Mouse (Mus musculus) forebrain, embryonic 16.5 days (tissue): ENCODE results near the gene Mgat5. TPM values are rescaled to one million over a fixed set of nuclear protein-coding genes. Genes with fewer than 3 reads are reported as not detected.

Experiments
- ATAC-seq: fragments of 200-750 bp; cut with Nextera tagmentation; 2 replicates; pipeline ENCODE4 v1.8.0; 2017; ENCODE audit warnings: mild to moderate bottlenecking, moderate library complexity
- H3K27ac ChIP-seq: fragments of 300-500 bp; sonication (generic); 2 replicates; pipeline ENCODE4 v1.5.1; 2014; ENCODE audit warnings: low read length, control low read depth
- H3K27me3 ChIP-seq: fragments of 300-500 bp; sonication (generic); replicated peaks from 2 replicates; pipeline ENCODE4 v1.6.1; 2014; ENCODE audit warnings: low read length; ENCODE audit not compliant: control insufficient read depth, insufficient read depth
- H3K36me3 ChIP-seq: fragments of 300-500 bp; sonication (generic); 2 replicates; pipeline ENCODE4 v1.6.1; 2014; ENCODE audit not compliant: control insufficient read depth, insufficient read depth
- H3K4me1 ChIP-seq: fragments of 300-500 bp; sonication (generic); replicated peaks from 2 replicates; pipeline ENCODE4 v1.6.1; 2014; ENCODE audit warnings: low read length; ENCODE audit not compliant: control insufficient read depth, insufficient read depth
- H3K4me2 ChIP-seq: fragments of 300-500 bp; sonication (generic); 2 replicates; pipeline ENCODE4 v1.6.1; 2014; ENCODE audit warnings: mild to moderate bottlenecking, low read length, control low read depth
- H3K4me3 ChIP-seq: fragments of 300-500 bp; sonication (generic); replicated peaks from 2 replicates; pipeline ENCODE4 v1.5.1; 2014; ENCODE audit warnings: mild to moderate bottlenecking, low read length, control low read depth
- H3K9ac ChIP-seq: fragments of 300-500 bp; sonication (generic); replicated peaks from 2 replicates; pipeline ENCODE4 v1.6.1; 2014; ENCODE audit warnings: low read depth, low read length, control low read depth
- H3K9me3 ChIP-seq: fragments of 300-500 bp; sonication (generic); 2 replicates; pipeline ENCODE4 v1.6.1; 2016; ENCODE audit warnings: low read length; ENCODE audit not compliant: control insufficient read depth
- WGBS: fragments of 180-500 bp; shearing (Covaris S2); extraction: QIAGEN DNeasy Blood & Tissue Kit; methylation state at CpG from one replicate; pipeline ENCODE4 v1.1.7; 2014; 5-methylcytosine and 5-hydroxymethylcytosine counted together
- polyA plus RNA-seq: library from polyadenylated mRNA; unstranded; fragments of >200 nt; fragmentation: Nextera tagmentation; extraction: Ambion mirVana; gene quantifications from 2 replicates; pipeline ENCODE4 v1.2.1, GENCODE M21; 2015

Mgat5 gene
- polyA plus RNA-seq, 1 experiment from 2014 or later = 14.8 TPM

GRCm38 (mm10) chr1:127408957-127409423 is 204.2 kb downstream of the Mgat5 start:
- peak overlapping the region; percentile 24 for H3K27ac ChIP-seq
- H3K4me3 ChIP-seq = no peak overlapping the region
- H3K9ac ChIP-seq = no peak overlapping the region
- ATAC-seq = peak; percentile 89
- H3K4me2 ChIP-seq = no peak overlapping the region
- no peaks in the 10 kb centered on the region for H3K9me3 ChIP-seq
- H3K27me3 ChIP-seq = no peaks in the 10 kb centered on the region
- H3K36me3 ChIP-seq = no peaks in the 10 kb centered on the region; the same call in 1 of the 2 replicates
- WGBS = 7% methylated on average over 2 of the region's 2 CpGs
- peaks cover 10% of the 10 kb centered on the region; the same call in 1 of the 2 replicates for H3K4me1 ChIP-seq

GRCm38 (mm10) chr1:127409512-127409911 is 204.7 kb downstream of the Mgat5 start:
- H3K36me3 ChIP-seq = no peaks in the 10 kb centered on the region; the same call in 1 of the 2 replicates
- WGBS = 31% methylated on average over 5 of the region's 5 CpGs
- H3K9ac ChIP-seq = no peak overlapping the region
- peak; percentile 26 for ATAC-seq
- H3K9me3 ChIP-seq = no peaks in the 10 kb centered on the region
- H3K4me2 ChIP-seq = no peak overlapping the region
- H3K27ac ChIP-seq = peak overlapping the region; percentile 24
- no peak overlapping the region for H3K4me3 ChIP-seq
- H3K4me1 ChIP-seq = peaks cover 14% of the 10 kb centered on the region
- H3K27me3 ChIP-seq = no peaks in the 10 kb centered on the region

- 17% methylated on average over 7 of the region's 7 CpGs for WGBS
- peaks cover 8% of the 10 kb centered on the region for H3K4me1 ChIP-seq
- no peaks in the 10 kb centered on the region for H3K9me3 ChIP-seq
- H3K4me2 ChIP-seq = no peak overlapping the region
- H3K27ac ChIP-seq = peak overlapping the region; percentile 34; the same call in 1 of the 2 replicates
- H3K4me3 ChIP-seq = no peak overlapping the region
- no peaks in the 10 kb centered on the region; the same call in 1 of the 2 replicates for H3K36me3 ChIP-seq
- H3K27me3 ChIP-seq = no peaks in the 10 kb centered on the region
- peak; percentile 80 for ATAC-seq
- H3K9ac ChIP-seq = no peak overlapping the region
These were observed 209.7 kb downstream of the Mgat5 start for GRCm38 (mm10) chr1:127414500-127414899.

GRCm38 (mm10) chr1:127415896-127416295 is 211.1 kb downstream of the Mgat5 start:
- H3K36me3 ChIP-seq = no peaks in the 10 kb centered on the region; the same call in 1 of the 2 replicates
- no peaks in the 10 kb centered on the region for H3K9me3 ChIP-seq
- H3K9ac ChIP-seq = no peak overlapping the region
- WGBS = 88% methylated on average over 1 of the region's 1 CpGs
- H3K4me3 ChIP-seq = no peak overlapping the region
- no peak overlapping the region for H3K4me2 ChIP-seq
- no peaks in the 10 kb centered on the region for H3K27me3 ChIP-seq
- peaks cover 15% of the 10 kb centered on the region for H3K4me1 ChIP-seq
- H3K27ac ChIP-seq = no peak overlapping the region
- no peak for ATAC-seq

- Histone ChIP-seq H3K9ac (no peak overlapping the region), H3K27me3 (no peaks in the 10 kb centered on the region), H3K9me3 (no peaks in the 10 kb centered on the region), H3K4me1 (peaks cover 19% of the 10 kb centered on the region), H3K36me3 (no peaks in the 10 kb centered on the region; the same call in 1 of the 2 replicates), H3K4me2 (no peak overlapping the region), H3K4me3 (no peak overlapping the region), H3K27ac (no peak overlapping the region)
- 22% methylated on average over 1 of the region's 1 CpGs for WGBS
- no peak for ATAC-seq
These were observed 212.2 kb downstream of the Mgat5 start for GRCm38 (mm10) chr1:127416971-127417370.

- Histone ChIP-seq H3K4me2 (no peak overlapping the region), H3K4me3 (no peak overlapping the region), H3K27ac (no peak overlapping the region), H3K4me1 (peaks cover 28% of the 10 kb centered on the region), H3K27me3 (no peaks in the 10 kb centered on the region), H3K9ac (no peak overlapping the region), H3K9me3 (no peaks in the 10 kb centered on the region), H3K36me3 (no peaks in the 10 kb centered on the region)
- ATAC-seq = no peak
- 71% methylated on average over 4 of the region's 4 CpGs for WGBS
These were observed 214.2 kb downstream of the Mgat5 start for GRCm38 (mm10) chr1:127418916-127419575.

GRCm38 (mm10) chr1:127419581-127419980 is 214.8 kb downstream of the Mgat5 start:
- H3K4me2 ChIP-seq = no peak overlapping the region
- ATAC-seq = no peak
- no peak overlapping the region for H3K4me3 ChIP-seq
- H3K4me1 ChIP-seq = peaks cover 23% of the 10 kb centered on the region
- WGBS = 34% methylated on average over 7 of the region's 7 CpGs
- H3K27ac ChIP-seq = no peak overlapping the region
- no peaks in the 10 kb centered on the region for H3K27me3 ChIP-seq
- H3K9me3 ChIP-seq = no peaks in the 10 kb centered on the region
- no peaks in the 10 kb centered on the region for H3K36me3 ChIP-seq
- no peak overlapping the region for H3K9ac ChIP-seq

- Histone ChIP-seq H3K4me3 (no peak overlapping the region), H3K36me3 (no peaks in the 10 kb centered on the region), H3K4me2 (no peak overlapping the region), H3K9ac (no peak overlapping the region), H3K4me1 (peaks cover 26% of the 10 kb centered on the region), H3K27ac (no peak overlapping the region), H3K27me3 (no peaks in the 10 kb centered on the region), H3K9me3 (no peaks in the 10 kb centered on the region)
- 33% methylated on average over 13 of the region's 13 CpGs for whole genome bisulfite sequencing
- ATAC-seq = peak; percentile 34; the same call in 1 of the 2 replicates
These were observed 215.6 kb downstream of the Mgat5 start for GRCm38 (mm10) chr1:127420383-127420782.

GRCm38 (mm10) chr1:127420795-127421194 is 216.0 kb downstream of the Mgat5 start:
- Histone ChIP-seq H3K4me2 (no peak overlapping the region), H3K9ac (no peak overlapping the region), H3K27me3 (no peaks in the 10 kb centered on the region), H3K36me3 (no peaks in the 10 kb centered on the region), H3K4me1 (peaks cover 26% of the 10 kb centered on the region), H3K27ac (0 out of 2 replicates have a peak overlapping the region, but pooled peaks have one; percentile 15), H3K9me3 (no peaks in the 10 kb centered on the region), H3K4me3 (no peak overlapping the region)
- 48% methylated on average over 14 of the region's 15 CpGs for WGBS
- peak; percentile 54 for ATAC-seq
